Mouse (Mus musculus) ovary, adult 18-20 months (tissue): ENCODE data around the gene Gm47189.
"Not testable (repeated sequence)": the region's sequence is repeated elsewhere in the genome, so short reads cannot be mapped to it uniquely, and the experiment has no call there.

Experiments used
- DNase-seq: peaks from one replicate; pipeline ENCODE4 v3.0.0; 2022; ENCODE audit warnings: low spot score, mixed read lengths

The Gm47189 gene

GRCm38 (mm10) chr14:41772341-41772740, at the start of gene Gm47189:
TSS of gene Gm47189 (minus strand) at chr14:41772441.
- DNase-seq, result not testable (repeated sequence)

DNA sequence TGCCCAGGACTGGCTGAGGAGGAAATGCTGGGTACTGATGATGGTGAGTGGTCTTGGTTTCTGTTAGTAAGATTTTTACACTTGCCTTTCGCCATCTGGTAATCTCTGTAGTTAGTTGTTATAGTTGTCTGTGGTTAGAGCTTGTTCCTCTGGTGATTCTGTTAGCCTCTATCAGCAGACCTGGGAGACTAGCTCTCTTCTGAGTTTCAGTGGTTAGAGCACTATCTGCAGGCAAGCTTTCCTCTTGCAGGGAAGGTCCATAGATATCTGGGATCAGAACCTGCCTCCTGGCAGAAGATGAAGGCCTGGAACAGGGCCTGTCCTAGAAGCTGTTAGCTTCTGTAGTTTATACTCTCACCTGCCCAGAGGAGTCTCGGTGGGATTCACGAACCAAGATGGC, 16.3 kb downstream of the Gm47189 start:
- peak; percentile 1 for DNase-seq

- not testable (repeated sequence) for DNase-seq
Measured at GRCm38 (mm10) chr14:41750514-41750913, 21.7 kb downstream of the Gm47189 start, which contains the start of gene Gm7929. TSS of gene Gm7929 (minus strand) at chr14:41750614.

DNA sequence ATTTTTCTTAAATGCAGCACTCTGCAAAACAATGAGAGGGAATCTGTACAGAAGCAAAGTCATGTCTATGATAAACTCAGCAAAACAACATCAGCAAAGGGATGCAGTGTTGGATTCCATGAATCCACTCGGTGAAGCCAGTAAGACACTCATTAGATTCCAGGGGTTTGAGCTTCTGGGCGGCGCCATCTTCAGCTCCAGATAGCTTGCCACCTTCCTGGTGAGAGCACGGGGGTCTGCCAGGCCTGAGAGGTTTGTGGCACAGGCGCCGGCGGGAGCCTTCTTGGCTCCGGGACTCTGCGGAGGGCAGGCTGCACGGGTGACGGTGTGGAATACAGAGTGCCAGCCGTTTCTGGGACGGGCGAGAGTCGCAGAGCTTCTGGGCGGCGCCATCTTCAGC, 48.8 kb downstream of the Gm47189 start:
- DNase-seq, result not testable (repeated sequence)

DNA sequence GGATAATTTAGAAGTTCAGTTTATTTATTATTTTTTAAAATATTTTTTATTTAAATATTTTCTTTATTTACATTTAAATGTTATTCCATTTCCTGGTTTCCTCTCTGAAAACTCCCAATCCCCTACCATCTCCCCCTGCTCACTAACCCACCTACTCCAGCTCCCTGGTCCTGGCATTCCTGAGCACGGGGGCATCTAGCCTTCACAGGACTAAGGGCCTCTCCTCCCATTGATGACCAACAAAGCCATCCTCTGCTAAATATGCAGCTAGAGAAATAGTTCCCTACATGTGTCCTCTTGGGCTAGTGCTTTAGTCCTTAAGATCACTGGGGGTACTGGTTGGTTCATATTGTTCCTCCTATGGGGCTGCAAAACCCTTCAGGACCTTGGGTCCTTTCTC, 55.1 kb downstream of the Gm47189 start:
- not testable (repeated sequence) for DNase-seq
